Mouse (Mus musculus): Measurements from ENCODE around the gene Reps1. TPM values are rescaled to one million over a fixed set of nuclear protein-coding genes. Genes with fewer than 3 reads are reported as not detected.
A peak's percentile ranks its signal among the peaks of the same experiment; 100 is the strongest.

Gene Reps1
- polyA plus RNA-seq, 1 experiment = 33.7 TPM

DNA sequence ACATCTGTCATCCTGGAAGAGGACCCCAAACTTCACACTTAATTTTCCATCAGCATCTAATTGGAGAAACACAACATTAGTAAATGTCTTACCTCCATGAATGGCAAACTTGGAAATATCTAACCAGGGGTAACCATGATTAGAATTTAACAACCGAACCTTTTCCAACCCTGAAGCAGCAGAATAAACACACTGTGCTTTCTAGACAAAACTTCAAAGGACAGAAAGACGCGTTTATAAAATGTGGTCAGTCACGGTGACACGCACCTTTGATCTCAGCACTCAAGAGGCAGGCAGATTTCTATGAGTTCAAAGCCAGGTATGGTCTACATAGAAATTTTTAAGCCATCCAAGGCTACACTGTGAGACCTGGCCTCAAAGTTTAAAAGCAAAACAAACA is 43.9 kb upstream of the Reps1 start:
- Histone ChIP-seq H3K36me3 (ENCODE audit: control insufficient read depth, insufficient read depth) (peaks cover 36% of the 10 kb centered on the region), H3K4me2 (ENCODE audit: low read depth) (no peak overlapping the region), H3K79me2 (ENCODE audit: control insufficient read depth, insufficient read depth) (peaks cover 18% of the 10 kb centered on the region), H3ac (ENCODE audit: control insufficient read depth, insufficient read length) (no peak overlapping the region), H3K4me3 (no peak overlapping the region), H3K27me3 (ENCODE audit: control insufficient read depth, insufficient read depth, insufficient read length) (no peaks in the 10 kb centered on the region)
- TF ChIP-seq TCF3 (IDR thresholded peaks at IDR 0.05; ENCODE audit: insufficient read length, low read depth) (no peak), POLR2AphosphoS2 (IDR thresholded peaks at IDR 0.05; ENCODE audit: insufficient read length, low read depth) (no peak), USF1 (IDR thresholded peaks at IDR 0.05; ENCODE audit: low read depth) (no peak), CEBPB (IDR thresholded peaks at IDR 0.05; ENCODE audit: insufficient read depth, poor library complexity, severe bottlenecking) (no peak), MAX (IDR thresholded peaks at IDR 0.05; ENCODE audit: low read depth) (no peak)

DNA sequence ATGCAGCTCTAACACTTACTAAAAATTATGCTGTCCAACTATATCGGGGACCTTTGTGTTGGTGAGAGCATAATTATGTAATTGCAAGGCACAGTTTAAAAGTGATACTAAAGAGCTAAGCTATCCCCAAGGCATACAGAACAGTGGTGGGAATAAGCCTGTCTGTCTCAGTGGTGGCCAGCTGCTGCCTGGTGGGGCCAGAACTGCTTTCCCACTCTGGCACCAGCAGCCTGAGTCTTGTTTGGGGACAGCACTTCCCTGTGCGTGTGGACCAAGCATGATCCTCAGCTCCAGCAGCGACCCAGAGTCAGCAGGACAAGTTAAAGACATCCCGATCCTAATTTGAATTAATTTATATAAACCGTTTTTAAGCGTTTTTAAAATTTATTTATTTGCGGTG is 35.2 kb upstream of the Reps1 start:
- H3K4me3 ChIP-seq = peak overlapping the region; percentile 97
- H3K27me3 ChIP-seq (ENCODE audit: control insufficient read depth, insufficient read depth, insufficient read length) = no peaks in the 10 kb centered on the region
- TF ChIP-seq TCF12 (IDR thresholded peaks at IDR 0.05; ENCODE audit: insufficient read depth, poor library complexity, severe bottlenecking) (no peak), POLR2A (IDR thresholded peaks at IDR 0.05; ENCODE audit: insufficient read length, low read depth) (no peak), MYOG (IDR thresholded peaks at IDR 0.05; ENCODE audit: control insufficient read depth in 1 of 3, insufficient read depth in 1 of 3, insufficient read length in 2 of 3, low read depth in 2 of 3) (peak in 1 of 3 experiments; percentile 54), MYOD1 (IDR thresholded peaks at IDR 0.05; ENCODE audit: control insufficient read depth in 1 of 3, insufficient read length in 2 of 3, low read depth in 2 of 3) (peak in 2 of 3 experiments; percentile 21 to 49), CEBPB (IDR thresholded peaks at IDR 0.05; ENCODE audit: insufficient read depth, poor library complexity, severe bottlenecking) (no peak)
- peaks cover 12% of the 10 kb centered on the region for H3K36me3 ChIP-seq (ENCODE audit: control insufficient read depth, insufficient read depth)
- H3ac ChIP-seq (ENCODE audit: control insufficient read depth, insufficient read length) = no peak overlapping the region
- peak overlapping the region; percentile 94 for H3K4me2 ChIP-seq (ENCODE audit: low read depth)
- H3K79me2 ChIP-seq (ENCODE audit: control insufficient read depth, insufficient read depth) = peaks cover 48% of the 10 kb centered on the region

DNA sequence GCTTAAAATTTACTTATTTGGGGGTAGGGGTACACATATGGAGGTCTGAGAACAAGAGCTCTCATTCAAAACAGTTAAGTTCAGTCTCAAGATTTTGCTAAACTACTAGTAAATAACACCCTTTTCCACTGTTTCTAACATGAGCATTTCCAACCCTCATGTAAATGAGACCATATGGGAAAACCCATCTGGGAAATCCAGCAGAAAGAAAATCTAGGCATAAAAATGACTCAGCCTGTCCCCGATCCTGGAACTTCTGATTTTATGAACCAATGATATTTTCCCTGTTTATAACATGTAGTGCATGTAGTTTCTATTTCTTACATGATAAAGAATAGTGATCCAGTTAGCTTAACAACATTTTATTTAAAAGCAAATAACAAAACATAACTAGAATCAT is 34.8 kb upstream of the Reps1 start:
- TF ChIP-seq POLR2AphosphoS2 (IDR thresholded peaks at IDR 0.05; ENCODE audit: insufficient read length, low read depth) = no peak
- TF ChIP-seq TCF12 (IDR thresholded peaks at IDR 0.05; ENCODE audit: insufficient read depth, poor library complexity, severe bottlenecking) = no peak
- TF ChIP-seq CEBPB (IDR thresholded peaks at IDR 0.05; ENCODE audit: insufficient read depth, poor library complexity, severe bottlenecking) = no peak
- TF ChIP-seq POLR2A (IDR thresholded peaks at IDR 0.05; ENCODE audit: insufficient read length, low read depth) = no peak
- TF ChIP-seq E2F4 (IDR thresholded peaks at IDR 0.05; ENCODE audit: insufficient read depth) = no peak
- TF ChIP-seq SRF (IDR thresholded peaks at IDR 0.05; ENCODE audit: control insufficient read depth, insufficient read length, low read depth) = no peak
- TF ChIP-seq USF1 (IDR thresholded peaks at IDR 0.05; ENCODE audit: low read depth) = no peak
- TF ChIP-seq MYOD1 (IDR thresholded peaks at IDR 0.05; ENCODE audit: control insufficient read depth in 1 of 3, insufficient read length in 2 of 3, low read depth in 2 of 3) = no peak
- H3K4me2 ChIP-seq (ENCODE audit: low read depth) = peak overlapping the region; percentile 94
- H3K36me3 ChIP-seq (ENCODE audit: control insufficient read depth, insufficient read depth) = peaks cover 12% of the 10 kb centered on the region
- peaks cover 48% of the 10 kb centered on the region for H3K79me2 ChIP-seq (ENCODE audit: control insufficient read depth, insufficient read depth)
- no peaks in the 10 kb centered on the region for H3K27me3 ChIP-seq (ENCODE audit: control insufficient read depth, insufficient read depth, insufficient read length)
- H3K4me3 ChIP-seq = peak overlapping the region; percentile 97
- no peak overlapping the region for H3ac ChIP-seq (ENCODE audit: control insufficient read depth, insufficient read length)

DNA sequence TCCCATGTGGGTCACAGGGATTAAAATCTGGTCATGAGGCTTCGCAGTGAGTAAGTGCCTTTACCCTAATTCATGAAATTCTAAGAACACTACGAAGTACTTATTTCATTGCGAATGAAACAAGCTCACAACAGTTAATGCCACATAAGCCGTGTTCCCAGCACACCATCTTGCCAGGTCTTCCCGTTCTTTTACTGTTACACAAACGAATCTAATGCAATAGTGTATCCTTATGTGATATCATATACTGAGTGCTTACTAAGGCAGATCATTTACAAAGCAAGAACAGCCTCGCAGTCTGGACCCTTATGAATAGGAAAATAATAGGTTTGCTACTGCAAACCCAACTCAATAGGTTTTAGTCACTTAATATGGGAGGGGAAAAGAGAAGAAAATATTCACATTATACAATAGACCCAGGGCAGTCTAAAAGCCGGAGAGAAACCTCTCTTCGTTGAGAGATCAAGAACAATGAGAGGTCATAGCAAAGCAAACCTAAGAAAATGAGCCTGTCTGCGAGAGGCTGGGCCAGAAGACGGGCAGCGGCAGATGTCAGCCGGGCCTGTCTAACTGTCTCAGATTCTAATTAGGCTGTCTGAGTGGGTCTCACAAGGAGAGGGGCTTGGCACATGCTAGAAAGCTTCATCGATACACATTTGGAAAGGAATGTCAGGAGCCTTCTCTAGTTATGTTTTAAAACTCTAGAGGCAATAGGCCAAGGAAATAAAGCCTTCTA is 33.9 kb upstream of the Reps1 start:
- H3ac ChIP-seq (ENCODE audit: control insufficient read depth, insufficient read length) = peak overlapping the region; percentile 50
- peak overlapping the region; percentile 97 for H3K4me3 ChIP-seq
- no peaks in the 10 kb centered on the region for H3K27me3 ChIP-seq (ENCODE audit: control insufficient read depth, insufficient read depth, insufficient read length)
- TF ChIP-seq MYOD1 (IDR thresholded peaks at IDR 0.05; ENCODE audit: control insufficient read depth in 1 of 3, insufficient read length in 2 of 3, low read depth in 2 of 3) (peak; percentile 63 to 94 (median 93)), POLR2AphosphoS2 (IDR thresholded peaks at IDR 0.05; ENCODE audit: insufficient read length, low read depth) (no peak)
- H3K4me2 ChIP-seq (ENCODE audit: low read depth) = peak overlapping the region; percentile 94
- peaks cover 11% of the 10 kb centered on the region for H3K36me3 ChIP-seq (ENCODE audit: control insufficient read depth, insufficient read depth)
- peaks cover 48% of the 10 kb centered on the region for H3K79me2 ChIP-seq (ENCODE audit: control insufficient read depth, insufficient read depth)

DNA sequence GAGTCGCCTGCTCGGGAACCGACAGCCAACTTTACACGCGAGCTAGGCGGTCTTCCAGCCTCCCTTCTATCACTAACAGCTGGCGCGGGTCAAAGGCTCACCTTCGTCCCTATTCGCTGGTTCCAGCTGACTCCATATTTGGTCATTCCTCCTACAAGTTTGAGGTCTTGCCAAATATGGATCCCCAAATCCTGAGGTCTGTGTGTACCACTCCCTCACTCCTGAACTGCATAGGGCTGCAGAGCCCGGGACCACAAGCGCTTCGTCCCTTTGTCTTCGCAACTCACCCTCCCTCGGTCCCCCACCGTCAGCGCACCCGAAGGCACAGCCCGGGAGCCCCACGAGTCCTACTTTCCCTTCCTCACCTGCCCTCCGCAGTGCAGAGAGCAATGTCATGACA is 33.3 kb upstream of the Reps1 start:
- Histone ChIP-seq H3K4me3 (peak overlapping the region; percentile 97), H3K4me2 (ENCODE audit: low read depth) (peak overlapping the region; percentile 94), H3K79me2 (ENCODE audit: control insufficient read depth, insufficient read depth) (peaks cover 46% of the 10 kb centered on the region), H3K36me3 (ENCODE audit: control insufficient read depth, insufficient read depth) (peaks cover 6% of the 10 kb centered on the region), H3ac (ENCODE audit: control insufficient read depth, insufficient read length) (peak overlapping the region; percentile 50), H3K27me3 (ENCODE audit: control insufficient read depth, insufficient read depth, insufficient read length) (no peaks in the 10 kb centered on the region)
- TF ChIP-seq MYOD1 (IDR thresholded peaks at IDR 0.05; ENCODE audit: control insufficient read depth in 1 of 3, insufficient read length in 2 of 3, low read depth in 2 of 3) = peak in 1 of 3 experiments; percentile 43
- peak; percentile 58 for TF ChIP-seq POLR2A (IDR thresholded peaks at IDR 0.05; ENCODE audit: insufficient read length, low read depth)
- TF ChIP-seq SRF (IDR thresholded peaks at IDR 0.05; ENCODE audit: control insufficient read depth, insufficient read length, low read depth) = peak; percentile 99
- peak; percentile 39 to 68 (median 53) for TF ChIP-seq MYOG (IDR thresholded peaks at IDR 0.05; ENCODE audit: control insufficient read depth in 1 of 3, insufficient read depth in 1 of 3, insufficient read length in 2 of 3, low read depth in 2 of 3)
- TF ChIP-seq CEBPB (IDR thresholded peaks at IDR 0.05; ENCODE audit: insufficient read depth, poor library complexity, severe bottlenecking) = no peak
- peak; percentile 56 for TF ChIP-seq POLR2AphosphoS2 (IDR thresholded peaks at IDR 0.05; ENCODE audit: insufficient read length, low read depth)
- TF ChIP-seq TCF12 (IDR thresholded peaks at IDR 0.05; ENCODE audit: insufficient read depth, poor library complexity, severe bottlenecking) = no peak
